Mouse (Mus musculus) liver, adult 2 months (tissue): ENCODE data around the gene Hba-a2.
"Not testable (repeated sequence)": the region's sequence is repeated elsewhere in the genome, so short reads cannot be mapped to it uniquely, and the experiment has no call there.

Experiments used
- CTCF ChIP-seq: fragments of 200-500 bp; IDR thresholded peaks from 2 replicates; pipeline ENCODE4 v1.5.1; 2011; ENCODE audit warnings: low read depth, low read length, control low read depth
- POLR2A ChIP-seq: fragments of 200-500 bp; IDR thresholded peaks from 2 replicates; pipeline ENCODE4 v1.6.1; 2011; ENCODE audit warnings: low read length, control low read depth; ENCODE audit not compliant: insufficient read depth; ENCODE audit errors: extremely low read depth

DNA sequence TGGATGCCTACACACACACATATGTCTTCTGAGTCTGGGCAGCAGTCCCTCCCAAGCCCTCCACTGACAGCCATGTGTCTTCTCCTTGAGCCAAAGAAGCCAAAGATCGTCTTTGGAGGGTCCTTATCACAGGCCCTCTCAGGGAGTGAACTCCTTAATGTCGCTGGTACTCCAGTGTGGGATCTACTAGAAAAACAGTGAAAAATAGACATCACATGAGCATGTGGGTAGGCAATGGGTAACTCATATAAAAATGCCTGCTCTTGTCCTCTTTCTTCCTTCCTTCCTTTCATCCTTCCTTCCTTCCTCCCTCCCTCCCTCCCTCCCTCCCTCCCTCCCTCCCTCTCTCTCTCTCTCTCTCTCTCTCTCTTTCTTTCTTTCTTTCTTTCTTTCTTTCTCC, 1.1 kb downstream of the Hba-a2 start:
- not testable (repeated sequence) for TF ChIP-seq POLR2A, CTCF
